Mouse (Mus musculus) myocyte (in vitro differentiated cells): ENCODE measurements at regions not wholly inside any gene's neighbourhood (a gene's known extent, or its start where the extent isn't known, plus 50 kb on each side); places are given as distances from the start of the nearest gene placed in this dataset.

Experiments
- E2F4 ChIP-seq: IDR thresholded peaks from one replicate; pipeline ENCODE4 v1.6.1; 2011; ENCODE audit warnings: mild to moderate bottlenecking, control low read depth, moderate library complexity; ENCODE audit not compliant: insufficient read depth
- MAX ChIP-seq: IDR thresholded peaks from one replicate; pipeline ENCODE4 v1.6.1; 2011; ENCODE audit warnings: low read depth, mild to moderate bottlenecking, control low read depth
- POLR2A ChIP-seq: IDR thresholded peaks from one replicate; pipeline ENCODE4 v1.6.1; 2011; ENCODE audit warnings: low read depth, mild to moderate bottlenecking, control low read depth, moderate library complexity; ENCODE audit not compliant: insufficient read length
- POLR2AphosphoS2 ChIP-seq: IDR thresholded peaks from one replicate; pipeline ENCODE4 v1.6.1; 2011; ENCODE audit warnings: low read depth, control low read depth; ENCODE audit not compliant: insufficient read length
- REST ChIP-seq: IDR thresholded peaks from one replicate; pipeline ENCODE4 v1.6.1; 2011; ENCODE audit warnings: mild to moderate bottlenecking, control low read depth, moderate library complexity; ENCODE audit not compliant: insufficient read depth, insufficient read length
- TCF12 ChIP-seq: IDR thresholded peaks from one replicate; pipeline ENCODE4 v1.6.1; 2011; ENCODE audit warnings: mild to moderate bottlenecking, control low read depth; ENCODE audit not compliant: poor library complexity, insufficient read depth, severe bottlenecking

- TF ChIP-seq POLR2A (no peak), E2F4 (no peak), MAX (no peak), TCF12 (no peak), POLR2AphosphoS2 (no peak), REST (no peak)
Measured at GRCm38 (mm10) chr1:137905566-137905965, 269.9 kb downstream of the Ptprc start.
